Mouse (Mus musculus) granulocyte monocyte progenitor cell, adult 5-6 weeks (primary cell): Measurements from ENCODE around the gene Ntm. TPM values are rescaled to one million over a fixed set of nuclear protein-coding genes. Genes with fewer than 3 reads are reported as not detected.

Source experiments
- ATAC-seq: replicated peaks from 2 replicates; pipeline ENCODE4 v1.8.0; 2016; ENCODE audit warnings: mild to moderate bottlenecking, moderate TSS enrichment, inconsistent platforms; ENCODE audit not compliant: poor library complexity, severe bottlenecking
- total RNA-seq, 2 experiments: library from RNA; stranded (forward) in 1 of 2; stranded (reverse) in 1 of 2; fragments of 200-712, 200-1000 nt in 1 of 2; fragments of >200 nt in 1 of 2; fragmentation: Nextera tagmentation in 1 of 2; gene quantifications; 2 replicates each; pipeline ENCODE4 v1.2.3; 2014 to 2017

Gene Ntm
- total RNA-seq, 2 experiments from 2014 or later: not detected

DNA sequence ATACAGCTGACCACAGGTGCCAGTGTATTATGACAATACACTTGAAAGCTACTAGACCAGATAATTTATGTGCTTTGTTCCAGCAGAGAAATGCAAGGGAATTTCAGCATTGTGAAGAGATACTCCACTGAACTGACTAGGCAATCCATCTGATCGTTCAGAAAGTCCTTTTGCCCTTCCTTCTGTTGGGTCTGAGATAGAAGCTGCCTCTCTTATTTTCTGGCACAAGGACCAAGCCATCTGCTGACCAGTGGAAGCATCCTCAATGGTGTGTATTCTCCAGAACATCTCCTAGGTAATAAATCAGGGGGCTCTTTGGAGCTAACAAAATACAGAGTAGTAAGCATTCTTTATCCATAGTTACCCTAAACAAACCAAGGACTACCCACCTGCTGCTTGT is 438.8 kb downstream of the Ntm start:
- ATAC-seq: no peak

- no peak for ATAC-seq
Measured at GRCm38 (mm10) chr9:29523221-29523620, 439.7 kb downstream of the Ntm start.

DNA sequence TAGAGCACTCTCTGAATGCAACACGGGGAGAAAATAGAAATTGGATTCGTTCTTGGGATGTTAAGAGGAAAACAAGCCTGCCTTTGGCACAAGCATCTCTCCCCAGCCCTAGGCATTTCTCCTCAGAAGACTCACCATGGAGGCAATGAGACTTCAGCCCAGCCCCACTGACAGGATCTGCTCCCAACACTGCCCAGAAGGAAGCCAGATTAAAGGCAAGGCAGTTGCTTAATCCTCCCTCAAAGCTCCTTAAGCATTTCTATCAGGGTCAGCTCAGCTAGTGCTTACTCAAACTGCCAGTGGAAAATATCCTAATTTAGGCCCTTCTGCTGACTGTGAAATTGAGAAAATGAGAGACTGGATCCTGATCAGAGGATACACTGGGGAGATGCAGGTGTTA is 443.8 kb downstream of the Ntm start:
- no peak for ATAC-seq

DNA sequence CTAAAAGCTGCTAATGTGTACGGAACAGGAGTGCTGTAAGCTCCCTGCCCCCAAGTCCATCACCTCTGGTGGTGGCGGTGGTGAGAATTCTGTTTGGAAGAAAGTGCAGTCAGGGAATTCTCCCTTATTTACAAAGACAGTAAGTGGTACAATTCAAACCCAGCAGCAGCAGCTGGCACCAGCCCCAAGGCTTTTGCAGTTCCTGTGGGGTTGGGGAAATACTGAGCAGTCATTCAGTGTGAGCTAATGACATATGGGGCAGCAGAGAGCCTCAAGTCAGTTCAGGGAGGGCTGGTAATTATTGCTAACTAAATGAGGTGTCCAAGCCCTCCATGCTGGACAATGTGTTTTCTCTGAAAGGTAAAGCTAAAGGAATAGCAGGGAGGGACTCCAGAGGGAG is 446.3 kb downstream of the Ntm start:
- no peak for ATAC-seq

DNA sequence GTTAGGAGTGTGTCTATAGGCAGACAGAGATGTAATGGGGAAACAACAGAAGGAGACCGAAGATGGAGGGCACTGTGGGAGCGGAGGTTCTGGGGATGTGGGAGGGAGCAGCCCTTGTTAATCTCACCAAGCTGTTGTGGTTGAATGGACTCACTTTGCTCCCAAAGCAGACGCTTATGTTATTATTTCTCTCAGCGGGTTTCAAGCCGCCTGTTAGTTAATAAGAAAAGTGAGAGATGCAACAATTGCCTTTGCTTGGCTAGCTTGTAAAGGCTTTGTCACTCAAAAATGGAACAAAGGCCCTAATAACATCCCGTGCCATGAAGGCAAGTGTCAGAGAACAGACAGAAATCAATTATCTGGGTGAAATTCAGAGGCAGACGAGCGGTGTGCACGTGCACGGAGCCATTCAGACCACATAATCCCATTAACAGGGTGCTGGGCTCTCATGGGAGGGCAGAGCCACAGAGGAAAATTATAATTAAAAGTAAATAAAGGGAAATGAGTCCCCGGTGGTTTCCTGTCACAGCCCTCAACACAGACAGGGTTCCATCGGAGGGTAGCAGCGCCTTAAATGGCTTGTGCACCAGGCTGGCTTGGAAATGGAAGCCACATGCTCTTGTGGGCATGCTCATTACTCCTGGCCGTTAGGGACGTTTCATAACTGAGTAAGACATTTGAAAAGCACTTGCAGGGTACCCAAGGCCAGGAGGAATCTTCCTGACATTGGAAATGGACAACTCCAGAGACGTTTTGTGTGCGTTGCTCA is 448.2 kb downstream of the Ntm start:
- ATAC-seq: no peak

GRCm38 (mm10) chr9:29496002-29496401 is 466.9 kb downstream of the Ntm start:
- no peak for ATAC-seq

DNA sequence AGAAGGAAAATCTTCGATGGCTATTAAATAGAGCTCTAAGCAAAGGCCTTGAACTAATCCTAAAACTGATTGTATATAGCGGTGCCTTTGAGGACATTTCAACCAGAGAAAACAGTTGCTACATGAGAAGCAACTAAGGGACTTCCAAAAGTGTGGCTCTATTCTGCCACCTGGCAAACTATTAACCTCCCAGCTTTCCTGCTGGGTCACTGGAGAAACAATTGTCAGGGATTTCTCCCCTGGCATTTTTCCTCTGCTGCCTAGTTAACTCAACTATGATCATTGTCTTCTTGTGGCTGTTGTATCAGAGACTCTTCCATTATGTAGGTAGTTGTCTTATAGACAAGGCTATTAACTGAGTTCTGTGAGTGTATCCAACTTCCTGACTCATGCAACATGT is 480.7 kb downstream of the Ntm start:
- no peak for ATAC-seq

DNA sequence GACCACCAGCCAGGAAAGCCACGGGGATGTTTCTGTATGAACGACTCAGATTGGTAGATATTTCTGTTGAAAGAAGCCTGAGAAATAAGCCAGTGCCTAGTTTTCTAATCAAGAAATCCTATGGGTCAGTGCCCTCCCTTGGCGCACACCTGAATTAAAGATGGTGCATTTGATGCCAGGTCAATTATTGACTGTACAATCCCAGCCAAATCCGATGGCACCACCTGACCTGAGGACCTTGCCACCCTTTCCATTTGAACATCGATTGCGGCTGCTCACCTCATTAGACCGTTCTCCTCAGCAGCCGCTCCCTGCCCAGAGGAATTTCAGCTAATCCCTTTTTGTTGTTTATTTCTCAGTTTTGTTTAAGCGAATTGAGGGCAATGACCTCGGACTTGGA is 483.9 kb downstream of the Ntm start:
- no peak for ATAC-seq

DNA sequence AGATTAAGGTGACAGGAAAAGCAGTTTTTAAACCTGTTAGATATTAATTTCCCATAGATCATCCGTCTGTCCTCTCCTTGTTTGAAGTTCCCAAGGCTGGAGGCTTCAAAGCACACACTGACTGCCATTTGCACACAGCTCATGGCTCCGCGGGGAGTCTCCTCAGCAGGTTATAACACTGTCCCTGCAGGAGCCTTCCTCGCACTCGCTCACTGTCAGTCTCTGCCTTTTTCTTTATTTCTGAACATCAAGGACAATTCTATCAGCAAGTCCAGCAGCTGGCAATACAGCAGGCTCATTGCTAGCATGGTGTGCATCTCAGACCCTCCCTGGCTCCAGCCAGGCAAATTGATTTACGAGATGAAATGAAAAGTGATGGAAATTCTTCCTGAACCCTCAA is 485.7 kb downstream of the Ntm start:
- no peak for ATAC-seq

DNA sequence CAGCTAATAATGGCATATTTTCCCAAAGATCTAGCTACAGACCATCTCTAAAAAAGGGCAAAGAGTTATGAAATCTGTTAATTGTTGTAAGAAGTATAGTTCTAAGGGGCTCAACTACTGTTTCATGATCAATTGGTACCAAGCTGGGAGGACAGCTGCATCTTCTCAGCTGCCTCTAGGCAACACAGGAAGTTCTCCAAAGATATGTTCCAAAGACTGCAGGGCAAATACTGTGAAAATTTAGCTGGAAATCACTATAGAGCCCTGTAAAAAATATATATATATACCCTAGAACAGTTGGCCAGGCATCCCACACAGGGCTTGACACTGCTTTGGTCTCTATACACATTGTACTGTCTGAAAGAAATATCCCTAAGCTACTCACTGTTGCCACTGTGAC is 489.5 kb downstream of the Ntm start:
- ATAC-seq: no peak

GRCm38 (mm10) chr9:29472226-29472625 is 490.7 kb downstream of the Ntm start:
- ATAC-seq: no peak

DNA sequence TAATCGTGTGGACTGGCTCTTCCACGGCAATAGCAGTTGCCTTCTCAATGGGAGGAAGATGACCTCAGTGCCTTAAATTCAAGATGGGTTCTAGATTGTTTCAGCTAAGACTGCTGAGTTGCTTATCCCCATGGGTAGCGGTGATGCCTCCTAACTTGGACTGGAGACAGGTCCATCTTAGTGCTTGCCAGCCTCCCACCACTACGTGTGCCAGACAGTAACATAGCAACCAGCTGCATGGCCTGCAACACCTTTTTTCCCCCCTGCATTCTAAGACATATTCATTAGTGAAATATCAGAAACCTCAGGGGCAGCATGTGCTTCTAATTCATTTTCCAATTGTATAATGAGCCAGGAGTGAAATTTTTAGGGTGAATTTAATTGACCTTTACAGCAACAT is 498.2 kb downstream of the Ntm start:
- ATAC-seq: no peak

GRCm38 (mm10) chr9:29462970-29463593 is 499.9 kb downstream of the Ntm start:
- peak; percentile 62 for ATAC-seq

- ATAC-seq: no peak
Measured at GRCm38 (mm10) chr9:29457976-29458572, 504.9 kb downstream of the Ntm start.

DNA sequence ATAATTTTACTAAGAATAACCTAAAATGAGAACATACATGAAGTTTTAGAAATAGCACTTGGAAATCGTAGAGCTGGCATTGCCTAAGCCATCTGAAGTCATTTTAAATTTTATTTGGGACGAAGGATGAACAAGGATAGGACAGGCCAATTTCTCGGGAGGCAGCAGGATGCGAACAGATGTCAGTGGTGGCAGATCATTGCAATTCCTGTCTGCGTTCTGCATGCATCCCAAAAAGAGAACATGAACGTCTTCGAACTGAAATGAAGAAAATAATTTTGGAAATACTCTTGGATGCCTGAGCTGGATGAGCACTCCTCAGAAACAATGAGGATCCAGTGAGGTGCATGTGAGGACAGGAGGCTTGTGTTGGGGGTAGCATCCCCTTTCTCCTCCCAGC is 506.9 kb downstream of the Ntm start:
- no peak for ATAC-seq

DNA sequence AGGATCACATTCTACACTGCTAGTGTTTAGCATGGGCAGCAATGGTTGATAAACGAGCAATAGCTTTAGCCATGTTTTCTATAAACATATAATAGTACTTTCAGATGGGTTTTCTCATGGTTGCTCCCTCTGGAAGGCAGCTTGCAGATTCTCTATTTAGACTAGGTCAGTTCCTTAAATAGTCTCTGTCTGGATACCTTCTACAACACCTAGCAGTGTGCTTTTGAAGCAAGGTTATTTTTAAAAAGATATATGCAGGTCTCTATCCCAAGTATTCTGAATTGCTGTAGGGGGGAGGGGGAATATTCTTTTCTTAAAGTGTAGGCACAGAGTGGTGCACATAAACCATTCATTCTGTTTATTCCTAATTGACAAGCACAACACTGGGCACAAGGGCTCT is 511.7 kb downstream of the Ntm start:
- no peak for ATAC-seq

DNA sequence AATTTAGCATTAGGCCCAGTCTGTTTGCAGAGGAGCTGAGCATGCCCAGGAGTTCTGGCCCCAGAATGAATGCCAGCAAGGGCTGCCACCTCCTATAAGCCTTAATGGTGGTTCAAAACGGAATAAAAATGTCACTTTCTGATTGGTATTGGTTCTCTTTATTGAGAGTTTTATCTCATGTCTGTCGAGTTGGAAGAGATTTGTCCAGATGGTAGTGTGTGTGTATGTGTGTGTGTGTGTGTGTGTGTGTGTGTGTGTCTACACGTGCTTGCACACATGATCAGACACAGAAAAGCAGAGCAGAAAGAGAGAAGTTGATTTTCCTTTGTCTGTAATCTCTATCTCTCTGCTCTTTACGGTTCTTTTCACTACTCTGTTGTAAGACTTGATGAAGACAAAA is 518.9 kb downstream of the Ntm start:
- ATAC-seq: no peak

DNA sequence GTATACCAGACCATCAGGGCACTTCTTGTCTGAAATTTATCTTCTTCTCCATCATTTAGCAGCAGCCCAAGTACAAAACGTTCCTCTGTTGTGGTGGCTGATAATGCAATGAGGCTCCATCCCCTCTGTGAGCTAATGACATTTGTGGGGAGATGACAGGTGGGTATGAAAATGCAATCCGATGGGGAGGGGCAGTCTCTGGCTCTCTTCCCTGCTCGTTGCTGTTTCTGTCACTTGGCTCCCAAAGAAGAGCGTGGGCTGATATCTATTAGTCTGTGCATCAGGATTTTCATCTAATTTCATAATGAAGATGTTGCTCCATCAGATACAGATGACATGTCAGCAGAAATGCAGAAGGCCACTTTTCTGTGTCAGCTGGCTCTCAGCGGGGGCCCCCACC is 523.5 kb downstream of the Ntm start:
- no peak for ATAC-seq

DNA sequence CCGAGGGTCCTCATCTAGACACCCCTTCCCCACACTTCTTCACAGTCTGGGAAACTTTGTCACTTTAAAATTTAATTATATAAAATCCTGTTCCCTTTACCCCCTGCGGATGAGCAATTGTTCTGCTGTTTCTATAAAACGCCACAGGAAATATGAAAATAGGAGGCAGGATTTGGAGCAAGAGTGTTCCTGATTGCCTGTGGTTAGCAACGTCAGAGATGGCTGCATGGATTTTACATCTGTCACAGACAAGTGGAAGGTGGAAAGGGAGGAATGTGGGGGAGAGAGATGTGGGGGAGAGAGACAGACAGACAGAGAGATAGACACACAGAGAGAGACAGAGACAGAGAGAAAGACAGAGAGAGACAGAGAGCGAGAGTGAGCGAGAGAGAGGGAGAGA is 528.3 kb downstream of the Ntm start:
- ATAC-seq: no peak

DNA sequence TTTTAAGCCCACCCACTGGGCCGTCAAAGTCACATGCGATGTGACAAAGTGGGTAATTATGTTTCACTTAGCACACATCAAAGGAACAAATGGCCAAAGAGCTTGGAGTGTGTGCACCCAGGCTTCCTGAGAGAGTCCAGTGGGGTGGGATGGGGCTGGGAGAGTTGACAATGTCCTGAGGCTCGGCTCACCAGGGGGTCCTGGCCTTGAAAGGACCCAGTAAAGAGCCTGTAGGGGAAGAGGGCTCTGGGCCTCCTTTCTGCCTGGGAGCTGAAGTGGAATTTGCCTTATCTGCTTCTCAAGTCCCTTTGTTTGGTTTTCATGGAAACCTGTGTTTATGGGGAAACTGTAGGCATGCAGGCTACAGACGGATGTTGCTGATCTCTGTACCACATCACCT is 529.0 kb downstream of the Ntm start:
- no peak for ATAC-seq

DNA sequence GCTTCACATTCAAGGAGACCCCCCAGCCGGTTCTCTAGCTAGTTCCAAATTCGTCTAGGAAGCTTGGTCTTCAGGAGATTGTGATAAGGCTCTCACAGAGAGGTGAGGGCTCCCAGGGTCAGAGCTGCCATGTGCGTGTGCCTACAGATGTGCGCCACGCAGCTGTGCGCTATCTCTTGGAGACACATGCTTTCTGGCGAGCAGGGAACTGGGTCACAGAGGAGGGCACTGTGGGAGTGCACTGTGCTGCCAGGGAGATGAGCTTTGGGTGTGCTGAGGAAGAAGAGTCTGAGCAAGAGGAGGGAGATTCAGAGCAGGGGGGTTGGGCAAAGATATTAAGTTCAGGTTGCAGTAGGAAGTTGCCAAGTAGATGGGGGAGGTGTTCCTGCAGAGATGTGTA is 529.8 kb downstream of the Ntm start:
- no peak for ATAC-seq

DNA sequence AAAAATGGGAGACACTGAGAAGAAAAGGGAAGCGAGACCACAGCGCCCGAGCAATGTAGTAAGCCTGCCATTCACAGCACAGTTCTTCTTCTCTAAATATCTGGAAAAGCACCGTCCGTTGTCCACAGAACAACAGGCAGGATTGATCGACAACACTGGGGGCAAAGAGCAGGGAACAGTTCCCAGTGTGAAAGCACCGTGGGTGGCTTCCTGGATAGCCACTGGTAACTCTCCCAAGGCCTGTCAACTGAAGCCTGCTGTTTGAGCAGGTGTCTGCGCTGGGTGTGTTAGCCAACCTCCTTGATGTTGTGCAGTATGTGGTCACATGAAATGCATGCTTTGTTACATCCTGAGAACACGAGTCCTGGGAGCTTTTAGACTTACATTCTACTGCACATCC is 531.4 kb downstream of the Ntm start:
- ATAC-seq: no peak
